Mouse (Mus musculus) stomach, postnatal 0 days (tissue): Measurements from ENCODE around the gene Espl1. TPM values are rescaled to one million over a fixed set of nuclear protein-coding genes. Genes with fewer than 3 reads are reported as not detected.
A peak's percentile ranks its signal among the peaks of the same experiment; 100 is the strongest.

ENCODE experiments used
- ATAC-seq: fragments of 200-750 bp; cut with Nextera tagmentation; 2 replicates; pipeline ENCODE4 v1.8.0; 2017; ENCODE audit not compliant: low FRiP score, low TSS enrichment
- DNase-seq: peaks from one replicate; pipeline ENCODE4 v3.0.0-alpha.2; 2016; ENCODE audit warnings: low spot score
- H3K27ac ChIP-seq: fragments of 300-500 bp; sonication (generic); replicated peaks from 2 replicates; pipeline ENCODE4 v1.5.1; 2014; ENCODE audit warnings: mild to moderate bottlenecking, control low read depth
- H3K27me3 ChIP-seq: fragments of 300-500 bp; sonication (generic); 2 replicates; pipeline ENCODE4 v1.6.1; 2014; ENCODE audit warnings: low read length; ENCODE audit not compliant: control insufficient read depth, insufficient read depth
- H3K36me3 ChIP-seq: fragments of 300-500 bp; sonication (generic); 2 replicates; pipeline ENCODE4 v1.6.1; 2014; ENCODE audit warnings: low read length, mixed read lengths; ENCODE audit not compliant: control insufficient read depth, insufficient read depth
- H3K4me1 ChIP-seq: fragments of 300-500 bp; sonication (generic); replicated peaks from 2 replicates; pipeline ENCODE4 v1.6.1; 2014; ENCODE audit warnings: antibody characterized with exemption; ENCODE audit not compliant: control insufficient read depth, insufficient read depth
- H3K4me2 ChIP-seq: fragments of 300-500 bp; sonication (generic); replicated peaks from 2 replicates; pipeline ENCODE4 v1.6.1; 2014; ENCODE audit warnings: low read depth, mild to moderate bottlenecking, control low read depth, moderate library complexity
- H3K4me3 ChIP-seq: fragments of 300-500 bp; sonication (generic); 2 replicates; pipeline ENCODE4 v1.5.1; 2014; ENCODE audit warnings: low read depth, low read length, control low read depth
- H3K9ac ChIP-seq: fragments of 300-500 bp; sonication (generic); 2 replicates; pipeline ENCODE4 v1.6.1; 2014; ENCODE audit warnings: mild to moderate bottlenecking, low read length, control low read depth, mixed read lengths
- H3K9me3 ChIP-seq: fragments of 300-500 bp; sonication (generic); 2 replicates; pipeline ENCODE4 v1.6.1; 2016; ENCODE audit warnings: low read length; ENCODE audit not compliant: control insufficient read depth
- CTCF ChIP-seq: IDR thresholded peaks from 2 replicates; pipeline ENCODE4 v1.5.1; 2016; ENCODE audit warnings: antibody characterized with exemption, low read depth, mild to moderate bottlenecking, moderate library complexity
- EP300 ChIP-seq: optimal IDR thresholded peaks from 2 replicates; pipeline ENCODE3; 2016; ENCODE audit warnings: antibody characterized with exemption
- WGBS: fragments of 180-500 bp; shearing (Covaris S2); extraction: QIAGEN DNeasy Blood & Tissue Kit; methylation state at CpG from one replicate; pipeline ENCODE4 v1.1.7; 2014; 5-methylcytosine and 5-hydroxymethylcytosine counted together
- polyA plus RNA-seq: library from polyadenylated mRNA; unstranded; fragments of >200 nt; fragmentation: Nextera tagmentation; extraction: Ambion mirVana; gene quantifications from 2 replicates; pipeline ENCODE4 v1.2.1, GENCODE M21; 2015

Espl1 gene
- polyA plus RNA-seq, 1 experiment from 2014 or later = 4.0 TPM

DNA sequence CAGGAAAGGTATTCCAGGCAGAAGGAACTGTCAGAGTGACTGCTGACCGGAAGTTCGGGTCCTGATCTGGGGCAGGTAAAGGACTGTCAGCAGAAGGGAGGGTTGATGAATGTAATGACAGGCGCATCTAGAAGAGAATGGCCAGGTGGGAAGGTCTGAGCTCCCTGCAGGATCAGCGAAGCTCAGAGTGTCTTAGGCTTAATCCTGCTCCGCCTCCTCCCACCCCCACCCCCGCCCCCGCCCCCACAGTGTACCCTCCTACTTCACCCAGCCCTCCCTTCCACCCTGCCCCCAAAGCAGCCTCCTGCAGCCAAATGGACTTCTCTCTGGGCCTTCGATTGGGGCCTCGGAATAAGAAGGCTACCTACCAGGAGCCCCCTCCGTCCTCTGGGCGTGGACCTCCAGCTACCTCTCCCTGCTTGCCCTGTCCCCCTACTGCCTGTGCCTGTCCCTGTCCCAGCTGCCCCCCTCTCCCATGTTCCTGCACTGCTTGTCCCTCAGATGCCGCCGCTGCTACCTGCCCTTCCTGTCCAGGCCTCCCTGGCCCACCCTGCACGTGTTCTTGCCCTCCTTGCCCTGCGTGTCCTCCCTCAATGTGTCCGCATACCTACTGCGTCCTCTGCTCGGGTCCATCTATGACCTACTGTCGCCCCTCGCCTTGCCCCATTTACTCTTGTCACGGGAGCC lies 25.6 kb upstream of the Espl1 start, which contains the start of gene Gm9918:
Gene Gm9918, plus strand, starts transcription at position 290 of the 687 bp plus-strand sequence.
- TF ChIP-seq CTCF = no peak
- TF ChIP-seq EP300 = no peak
- ATAC-seq = 0 out of 2 replicates have a peak, but pooled peaks have one; percentile 48
- peak; percentile 19 for DNase-seq

DNA sequence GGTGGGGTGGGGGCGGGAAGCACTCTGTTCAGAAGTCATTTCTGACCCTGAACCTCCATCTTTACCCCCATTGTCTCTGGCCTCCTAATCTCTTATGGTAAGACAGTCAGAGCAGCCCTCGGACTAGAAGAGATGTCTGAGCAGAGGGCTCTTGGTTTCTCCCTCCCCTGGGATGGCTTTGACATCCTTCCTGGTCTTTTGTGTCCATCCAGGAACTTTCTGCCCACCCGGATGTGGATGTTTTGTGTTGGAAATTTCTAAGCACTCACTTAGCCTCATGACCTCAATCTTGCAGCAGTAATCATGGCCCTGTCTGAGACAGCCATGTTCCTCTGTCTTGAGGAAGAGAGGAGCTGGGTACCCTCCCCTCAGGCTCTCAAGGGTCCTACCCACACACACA lies 24.6 kb upstream of the Espl1 start:
- no peak for TF ChIP-seq EP300
- no peak for TF ChIP-seq CTCF
- H3K4me3 ChIP-seq = no peak overlapping the region
- ATAC-seq (no peak), DNase-seq (no peak)
- no peaks in the 10 kb centered on the region for H3K9me3 ChIP-seq
- 43% methylated on average over 3 of the region's 3 CpGs for WGBS
- no peaks in the 10 kb centered on the region for H3K4me1 ChIP-seq
- H3K27ac ChIP-seq = no peak overlapping the region
- H3K9ac ChIP-seq = no peak overlapping the region
- H3K4me2 ChIP-seq = no peak overlapping the region
- no peaks in the 10 kb centered on the region for H3K36me3 ChIP-seq
- no peaks in the 10 kb centered on the region for H3K27me3 ChIP-seq

More for the DNA sequence above, 25.6 kb upstream of the Espl1 start, which contains the start of gene Gm9918:
- no peak within 1 kb of the TSS for H3K27ac ChIP-seq
- H3K27me3 ChIP-seq = no peaks in the 10 kb centered on the region
- H3K9ac ChIP-seq = 0 out of 2 replicates have a peak within 1 kb of the TSS, but pooled peaks have one; percentile 18
- peak within 1 kb of the TSS; percentile 40 for H3K4me2 ChIP-seq
- H3K4me3 ChIP-seq = peak within 1 kb of the TSS; percentile 22
- 21% methylated on average over 19 of the region's 21 CpGs for WGBS
- H3K36me3 ChIP-seq = no peaks in the 10 kb centered on the region
- no peaks in the 10 kb centered on the region for H3K9me3 ChIP-seq
- no peaks in the 10 kb centered on the region for H3K4me1 ChIP-seq

DNA sequence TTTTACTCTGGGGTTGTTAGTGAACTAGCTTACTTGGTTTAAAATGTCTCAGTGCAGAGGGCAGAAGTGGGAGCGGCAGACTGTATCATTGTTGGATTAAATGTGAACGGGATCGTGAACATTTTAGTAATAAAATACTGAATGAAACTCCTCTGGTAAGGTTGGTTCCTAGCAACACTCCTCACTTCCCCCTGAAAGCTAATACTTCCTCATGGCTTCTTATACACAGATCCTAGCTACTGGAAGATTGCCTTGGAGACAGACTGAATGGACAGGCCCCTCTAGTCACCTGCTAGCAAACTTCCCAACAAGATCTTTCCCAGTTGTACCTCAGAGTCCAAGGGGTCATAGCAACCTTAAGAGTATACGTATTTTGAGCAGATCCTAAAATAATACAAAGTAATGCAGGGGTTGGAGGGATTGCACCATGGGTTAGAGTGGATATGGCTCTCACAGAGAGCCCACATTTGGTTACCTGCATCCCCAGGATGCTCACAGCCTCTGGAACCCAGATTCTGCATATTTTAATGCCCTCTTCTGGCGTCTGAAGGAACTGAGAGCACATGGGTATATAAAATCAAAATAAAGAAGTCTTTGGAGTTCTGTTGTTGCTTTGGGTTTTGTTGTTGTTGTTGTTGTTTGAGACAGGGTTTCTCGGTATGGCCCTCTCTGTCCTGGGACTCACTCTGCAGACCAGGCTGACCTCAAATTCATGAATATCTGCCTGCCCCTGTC lies 21.9 kb upstream of the Espl1 start:
- no peak for ATAC-seq
- Histone ChIP-seq H3K36me3 (no peaks in the 10 kb centered on the region), H3K27me3 (no peaks in the 10 kb centered on the region), H3K9me3 (no peaks in the 10 kb centered on the region), H3K9ac (no peak overlapping the region), H3K4me1 (0 out of 2 replicates have a peak, but pooled peaks cover 3% of the 10 kb centered on the region), H3K4me2 (no peak overlapping the region), H3K27ac (no peak overlapping the region), H3K4me3 (no peak overlapping the region)
- 72% methylated on average over 6 of the region's 6 CpGs for WGBS
- no peak for DNase-seq
- TF ChIP-seq CTCF = peak; percentile 54
- no peak for TF ChIP-seq EP300

DNA sequence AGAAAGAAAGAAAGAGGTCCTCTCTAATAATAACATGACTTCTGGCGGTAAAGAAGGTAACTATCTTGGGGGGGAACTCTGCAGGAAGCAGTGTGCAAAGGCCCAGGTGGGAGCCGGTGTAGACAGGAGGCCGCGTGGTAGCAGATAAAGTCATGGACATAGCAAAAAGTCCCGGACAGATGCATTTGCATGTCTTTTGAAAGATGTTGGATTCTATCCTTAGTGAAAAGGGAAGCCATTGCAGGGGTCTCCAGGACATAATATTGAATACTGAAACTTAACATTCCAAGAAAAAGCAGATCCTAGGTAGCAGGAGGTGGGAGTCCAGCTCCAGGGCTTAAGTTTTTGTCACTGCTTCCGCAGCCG lies 17.4 kb upstream of the Espl1 start:
- Histone ChIP-seq H3K4me2 (peak overlapping the region; percentile 74), H3K9ac (peak overlapping the region; percentile 80), H3K4me3 (peak overlapping the region; percentile 80), H3K9me3 (no peaks in the 10 kb centered on the region), H3K4me1 (peaks cover 9% of the 10 kb centered on the region; the same call in 1 of the 2 replicates), H3K27ac (peak overlapping the region; percentile 94; the same call in 1 of the 2 replicates), H3K27me3 (no peaks in the 10 kb centered on the region), H3K36me3 (peaks cover 7% of the 10 kb centered on the region; the same call in 1 of the 2 replicates)
- 38% methylated on average over 7 of the region's 7 CpGs for WGBS
- TF ChIP-seq CTCF = no peak
- TF ChIP-seq EP300 = no peak
- ATAC-seq (no peak), DNase-seq (no peak)

DNA sequence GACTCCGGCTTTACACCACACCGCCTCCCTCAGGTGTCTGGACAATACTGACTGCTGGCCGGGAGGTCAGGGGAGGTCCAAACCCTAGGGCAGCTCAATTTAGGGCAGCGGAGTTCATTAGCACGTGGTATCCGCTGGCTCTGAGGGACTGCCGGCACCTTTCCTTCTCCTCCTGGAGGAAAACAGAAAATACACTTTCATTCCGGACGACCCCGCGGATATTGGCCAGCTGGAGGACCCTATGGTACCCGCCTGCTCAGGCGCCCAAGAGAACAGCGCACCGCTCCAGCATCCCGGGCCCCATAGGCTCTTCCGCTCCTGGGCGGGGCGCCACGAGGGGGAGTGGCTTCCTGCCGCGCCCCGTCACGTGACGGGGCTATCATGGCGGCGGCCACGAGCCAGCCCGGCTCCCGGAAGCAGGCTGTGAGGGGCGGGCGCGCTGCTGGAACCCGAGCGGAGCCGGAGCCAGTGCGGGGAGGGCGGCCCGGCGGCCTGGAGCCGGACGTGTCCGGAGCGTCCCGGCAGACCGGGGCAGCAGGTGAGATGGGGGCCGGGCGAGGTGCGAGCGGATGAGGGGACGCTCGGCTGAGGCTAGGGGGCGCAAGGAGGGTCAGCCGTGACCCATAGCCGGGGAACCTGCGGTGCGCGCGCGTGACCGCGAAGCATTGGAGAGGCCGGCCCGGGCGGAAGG lies 16.8 kb upstream of the Espl1 start, which contains the start of gene Mfsd5:
Gene Mfsd5, plus strand, starts transcription at position 363 of the 691 bp plus-strand sequence.
- ATAC-seq = peak; percentile 93
- peak; percentile 95 for DNase-seq
- WGBS = under 1% methylated on average over 54 of the region's 65 CpGs
- TF ChIP-seq EP300 (peak; percentile 67), CTCF (peak; percentile 55)
- Histone ChIP-seq H3K9ac (peak within 1 kb of the TSS; percentile 80), H3K27me3 (no peaks in the 10 kb centered on the region), H3K27ac (peak within 1 kb of the TSS; percentile 94), H3K4me2 (peak within 1 kb of the TSS; percentile 74), H3K36me3 (peaks cover 7% of the 10 kb centered on the region; the same call in 1 of the 2 replicates), H3K4me3 (peak within 1 kb of the TSS; percentile 80), H3K4me1 (peaks cover 9% of the 10 kb centered on the region; the same call in 1 of the 2 replicates), H3K9me3 (no peaks in the 10 kb centered on the region)
